Mouse (Mus musculus): Measurements from ENCODE around the gene Tcf7l2.

The Tcf7l2 gene

DNA sequence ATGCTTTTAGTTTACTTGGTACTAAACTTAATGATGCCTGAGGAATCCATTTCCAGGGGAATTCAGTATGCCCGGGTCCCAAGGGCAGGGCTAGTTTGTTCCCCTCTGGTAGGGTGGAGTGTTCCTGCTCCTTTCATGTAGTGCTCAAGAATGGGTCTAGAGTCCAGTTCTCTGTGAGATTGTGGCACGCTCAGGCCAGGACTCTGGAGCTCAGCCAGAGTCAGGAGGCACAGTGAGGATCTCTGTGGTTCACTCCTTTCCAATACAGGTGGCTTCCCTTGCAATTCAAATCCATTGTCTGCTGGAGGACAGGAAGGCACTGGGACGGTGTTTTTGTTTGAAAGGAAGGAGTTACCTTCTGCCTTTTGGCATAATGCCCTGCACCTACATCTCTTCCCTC lies 56.2 kb downstream of the Tcf7l2 start:
- DNase-seq = peak; percentile 83 to 86

- DNase-seq = no peak
Measured at GRCm38 (mm10) chr19:55799411-55799810, 57.8 kb downstream of the Tcf7l2 start.

GRCm38 (mm10) chr19:55800059-55800458 lies 58.4 kb downstream of the Tcf7l2 start:
- no peak for DNase-seq

- DNase-seq = no peak
Measured at GRCm38 (mm10) chr19:55803121-55803520, 61.5 kb downstream of the Tcf7l2 start.

DNA sequence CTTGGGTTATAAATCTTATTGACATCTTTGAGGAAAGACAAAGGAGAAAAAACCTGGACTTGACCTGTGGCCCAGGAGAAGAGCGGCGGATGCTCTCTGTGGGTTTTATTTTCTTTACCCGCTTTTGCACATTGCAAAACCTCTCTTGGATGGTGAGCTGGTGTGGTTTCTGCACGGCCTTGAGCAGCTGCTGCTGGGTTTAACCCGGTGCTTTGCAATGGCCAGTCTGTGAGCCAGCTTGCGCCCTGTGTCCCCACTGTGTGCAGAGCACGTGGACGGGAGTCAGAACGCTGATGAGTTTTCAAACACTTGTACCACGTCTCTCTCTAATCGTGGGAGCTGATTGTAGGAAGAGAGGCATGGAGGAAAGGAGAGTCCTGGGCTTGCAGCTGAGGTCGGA lies 62.2 kb downstream of the Tcf7l2 start:
- no peak for DNase-seq

DNA sequence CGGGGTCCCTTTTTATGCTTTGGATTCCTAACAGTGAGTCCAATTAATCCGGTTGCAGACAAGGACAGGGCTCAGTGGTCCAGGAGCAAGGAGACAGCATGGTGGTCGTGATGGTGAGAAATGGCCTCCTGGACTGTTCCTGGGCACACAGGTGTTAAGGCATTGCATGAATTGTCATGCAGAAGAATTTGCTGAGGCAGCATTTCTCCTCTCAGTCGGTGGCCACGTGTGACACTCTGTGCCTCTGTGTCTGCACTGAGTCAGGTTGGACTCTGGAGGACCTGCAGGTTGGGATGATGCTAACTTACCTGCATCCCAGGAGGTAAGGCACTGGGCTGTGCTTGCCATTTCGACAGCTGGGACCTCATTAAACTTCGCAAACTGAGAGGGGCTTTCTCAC lies 63.2 kb downstream of the Tcf7l2 start:
- no peak for DNase-seq

- DNase-seq = peak; percentile 59 to 66
Measured at GRCm38 (mm10) chr19:55806434-55807193, 65.0 kb downstream of the Tcf7l2 start.

DNA sequence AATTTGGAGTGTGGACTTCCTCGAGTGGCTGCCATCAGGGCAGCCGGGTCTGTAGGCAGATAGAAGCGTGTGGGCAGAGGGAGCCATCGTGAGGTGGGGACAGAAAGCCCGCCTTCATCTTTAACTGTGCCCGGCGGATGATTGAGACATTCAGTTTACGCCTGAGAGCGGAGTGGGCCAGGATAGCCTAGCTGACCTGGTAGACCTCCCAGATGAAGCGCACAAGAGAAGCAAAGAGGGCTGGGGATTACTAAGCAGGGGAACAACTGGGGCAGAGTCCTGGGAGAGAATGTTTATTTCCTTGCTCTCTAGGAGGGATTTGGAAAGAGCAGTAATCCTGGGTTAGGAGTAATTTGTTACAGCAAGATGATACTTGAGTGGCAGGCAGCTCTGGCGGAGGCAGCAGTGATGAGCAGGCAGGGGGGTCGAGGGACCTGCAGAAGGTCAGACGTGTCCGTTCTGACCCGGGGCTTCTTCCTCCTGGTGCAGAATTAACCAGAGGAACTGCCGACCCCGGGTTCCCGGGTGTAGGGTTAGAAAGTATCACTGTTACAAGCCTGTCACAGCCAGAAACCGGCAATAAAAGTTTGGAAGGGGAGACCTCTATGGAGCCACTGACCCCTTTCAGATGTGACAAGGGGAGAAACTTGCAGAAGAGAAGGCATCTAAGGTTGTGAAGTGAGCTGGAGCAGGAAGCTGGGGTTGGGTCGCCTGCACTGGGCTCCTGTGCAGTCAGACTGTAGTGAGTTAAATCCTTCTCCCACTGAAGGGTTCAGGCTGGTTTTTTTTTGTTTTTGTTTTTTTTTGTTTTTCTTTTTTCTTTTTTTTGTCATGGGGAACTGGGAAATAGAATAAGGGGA lies 65.8 kb downstream of the Tcf7l2 start:
- no peak for DNase-seq

DNA sequence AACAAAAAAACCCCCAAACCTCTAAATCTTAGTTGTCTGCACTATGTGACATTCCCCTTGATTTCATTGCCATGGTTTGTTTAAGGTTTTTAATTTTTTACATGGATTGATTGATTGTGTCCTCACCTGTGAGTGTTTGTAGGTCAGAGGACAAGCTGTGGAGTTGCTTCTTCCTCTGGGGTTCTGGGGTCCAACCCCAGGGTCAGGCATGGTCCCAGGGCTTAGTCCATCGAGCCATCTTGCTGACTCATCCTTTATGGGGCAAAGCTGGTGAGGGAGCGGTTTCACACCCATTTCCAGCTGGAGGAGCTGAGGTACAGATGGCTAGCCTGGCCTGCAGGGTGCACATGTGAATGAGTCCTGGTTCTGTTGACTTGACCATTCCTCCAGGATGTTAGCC lies 66.7 kb downstream of the Tcf7l2 start:
- no peak for DNase-seq

DNA sequence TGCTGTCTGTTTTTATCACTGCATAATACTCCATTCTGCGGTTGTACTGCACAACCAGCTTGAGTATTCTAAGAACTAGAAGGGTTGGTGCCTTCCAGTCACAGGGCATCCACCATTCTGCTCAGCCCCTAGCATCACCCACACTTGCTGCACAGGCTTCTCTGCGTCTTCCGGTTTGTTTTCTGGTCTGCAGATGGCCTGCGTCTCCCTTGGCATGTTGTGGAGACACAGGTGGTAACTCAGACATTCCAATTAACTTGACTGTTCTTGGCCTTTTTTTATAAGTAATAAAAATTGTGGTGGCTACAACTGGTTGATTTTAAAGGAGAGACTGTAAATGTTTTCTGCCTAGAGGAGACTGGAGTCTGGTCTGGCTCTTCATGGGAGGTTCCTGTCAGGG lies 67.9 kb downstream of the Tcf7l2 start:
- no peak for DNase-seq

- DNase-seq = no peak
Measured at GRCm38 (mm10) chr19:55812236-55812635, 70.6 kb downstream of the Tcf7l2 start.

DNA sequence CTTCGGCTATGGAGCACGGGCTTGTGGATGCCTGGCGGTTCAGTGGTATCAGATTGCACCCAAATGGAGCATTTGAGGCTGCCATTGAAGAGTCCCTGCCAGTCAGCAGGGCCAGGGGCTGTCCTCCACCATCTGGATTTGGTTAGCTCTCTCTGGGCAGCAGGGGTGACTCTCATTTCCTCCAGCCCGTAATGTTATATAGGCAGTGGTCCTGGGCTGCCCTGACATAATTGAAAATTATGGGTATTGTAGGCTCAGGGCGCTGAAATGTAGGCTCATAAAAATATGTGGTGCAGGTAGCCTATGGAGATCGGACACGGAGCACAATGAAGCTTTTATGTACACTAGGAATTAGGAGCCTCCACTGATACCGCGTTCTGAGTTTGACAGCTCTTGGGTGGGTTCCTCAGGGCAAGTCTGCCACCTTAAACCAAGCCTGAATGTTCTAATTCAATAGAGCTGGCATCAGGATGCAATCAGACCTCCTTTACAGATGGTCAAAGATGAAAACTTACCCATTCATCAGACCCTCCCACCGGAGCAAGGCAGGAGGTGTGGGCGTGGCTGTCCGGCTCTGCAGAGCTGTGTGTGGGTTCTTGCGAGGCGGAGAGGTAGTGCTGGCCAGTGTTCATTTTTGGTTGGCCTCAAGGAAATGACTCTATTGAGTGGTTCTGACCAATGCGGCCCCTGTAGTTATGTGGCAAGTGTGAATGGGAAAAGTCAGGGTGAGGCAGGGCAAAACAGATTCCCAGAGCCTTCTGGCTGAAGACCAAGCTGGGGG lies 73.6 kb downstream of the Tcf7l2 start:
- no peak for DNase-seq

GRCm38 (mm10) chr19:55816974-55817373 lies 75.4 kb downstream of the Tcf7l2 start:
- DNase-seq = no peak

GRCm38 (mm10) chr19:55820202-55820601 lies 78.6 kb downstream of the Tcf7l2 start:
- DNase-seq = no peak

DNA sequence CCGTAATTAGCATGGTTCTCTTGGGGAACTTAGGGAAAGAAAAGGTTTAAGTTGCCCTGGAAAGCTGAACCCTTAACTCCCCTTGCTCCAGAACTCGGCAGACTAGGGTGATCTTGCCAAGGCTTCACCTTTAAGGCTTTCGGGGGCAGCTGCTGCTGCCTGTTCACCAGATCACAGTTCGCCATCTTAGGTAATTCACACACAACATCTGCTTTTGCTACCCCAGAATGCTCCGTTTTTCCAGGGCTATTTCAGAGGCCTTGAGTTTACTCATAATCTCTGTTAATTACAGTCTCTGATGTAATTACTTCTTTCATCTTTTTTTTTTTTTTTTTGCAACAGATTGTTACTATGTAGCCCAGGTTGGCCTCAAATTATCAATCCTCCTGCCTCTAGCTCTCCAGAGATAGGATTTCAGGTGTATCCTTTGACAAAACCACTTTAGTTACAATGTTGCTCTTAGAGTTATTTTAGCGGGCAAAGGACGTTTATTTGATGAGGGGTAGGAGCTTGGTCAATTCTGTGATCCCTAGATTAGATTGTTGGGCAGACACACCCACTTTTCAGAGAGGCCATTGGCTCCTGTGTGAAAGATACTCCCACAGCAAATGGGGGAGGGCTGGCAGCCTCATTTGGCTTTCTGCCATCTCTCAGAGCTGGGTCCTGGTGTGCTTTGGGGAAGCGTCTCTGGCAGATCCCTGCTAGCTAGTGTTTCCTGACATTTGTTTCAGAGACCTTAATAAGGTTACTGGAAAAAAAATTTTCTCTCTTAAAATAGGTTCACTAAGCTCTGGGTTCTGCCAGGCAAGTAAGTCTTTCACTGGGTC lies 83.6 kb downstream of the Tcf7l2 start:
- peak; percentile 40 to 52 for DNase-seq

DNA sequence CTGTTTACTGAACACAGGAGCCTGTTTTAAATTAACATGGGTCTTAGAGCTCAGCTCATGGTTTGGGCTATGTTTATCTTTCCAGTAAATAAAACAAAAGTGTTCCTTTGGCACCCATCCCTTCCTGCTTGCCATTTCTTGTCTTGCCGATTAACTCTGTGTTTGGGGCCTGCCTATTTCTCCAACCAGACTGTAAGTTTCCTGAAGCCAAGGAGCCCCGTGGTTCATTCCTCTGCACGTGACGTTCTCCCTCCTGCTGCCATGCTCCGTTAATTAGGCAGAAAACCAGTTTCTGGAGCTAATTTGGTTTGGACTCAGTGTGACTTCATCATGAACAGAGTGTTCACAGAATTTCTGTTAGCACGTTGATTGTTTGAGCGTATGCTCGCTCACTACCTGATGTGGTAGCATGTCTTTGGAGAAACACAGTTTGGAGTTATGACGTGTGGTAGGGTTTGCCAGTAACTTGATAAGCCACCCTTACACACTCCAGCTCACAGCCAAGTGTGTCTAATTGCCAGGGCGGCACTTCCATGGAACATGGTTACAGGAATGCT lies 84.4 kb downstream of the Tcf7l2 start:
- peak; percentile 30 to 53 for DNase-seq

DNA sequence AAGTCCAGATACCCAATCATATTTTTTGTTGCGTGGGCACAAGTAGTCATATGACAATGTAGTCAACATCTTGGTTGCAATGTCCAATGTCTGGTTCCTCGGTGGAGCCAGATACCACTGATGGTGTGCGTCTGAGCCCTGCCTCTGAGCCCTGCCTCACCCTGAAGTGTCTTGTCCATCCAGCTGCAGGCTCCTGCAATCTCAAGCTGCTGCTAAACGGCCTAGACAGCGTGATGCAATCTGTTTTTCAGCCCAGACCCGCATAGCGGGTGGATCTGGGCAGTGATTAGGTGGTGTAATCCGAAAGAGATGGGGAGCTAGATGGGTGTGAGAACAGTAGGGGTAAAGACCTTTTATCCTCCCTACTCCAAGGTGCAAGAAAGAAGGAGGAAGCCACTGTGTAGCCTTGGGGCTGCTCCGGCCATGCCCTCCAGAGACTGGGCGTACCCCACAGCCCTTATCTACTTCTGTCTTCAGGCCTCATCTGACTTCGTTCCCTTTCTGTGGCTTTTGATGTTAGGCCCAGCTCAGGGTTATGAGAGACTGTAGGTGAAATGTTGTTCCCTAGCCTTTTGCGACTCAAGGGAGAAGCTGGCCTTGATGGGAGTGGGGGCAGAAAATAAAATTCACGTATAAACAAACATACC lies 86.1 kb downstream of the Tcf7l2 start:
- DNase-seq = no peak

GRCm38 (mm10) chr19:55830976-55831559 lies 89.4 kb downstream of the Tcf7l2 start:
- DNase-seq = no peak

GRCm38 (mm10) chr19:55832122-55832521 lies 90.5 kb downstream of the Tcf7l2 start:
- DNase-seq = no peak

GRCm38 (mm10) chr19:55833807-55834385 lies 92.3 kb downstream of the Tcf7l2 start:
- DNase-seq = no peak
